Mouse (Mus musculus) stomach, postnatal 0 days (tissue): ENCODE measurements around the gene Eefsec. TPM values are rescaled to one million over a fixed set of nuclear protein-coding genes. Genes with fewer than 3 reads are reported as not detected.

Experiments
- ATAC-seq: fragments of 200-750 bp; cut with Nextera tagmentation; 2 replicates; pipeline ENCODE4 v1.8.0; 2017; ENCODE audit not compliant: low FRiP score, low TSS enrichment
- DNase-seq: peaks from one replicate; pipeline ENCODE4 v3.0.0-alpha.2; 2016; ENCODE audit warnings: low spot score
- H3K27ac ChIP-seq: fragments of 300-500 bp; sonication (generic); replicated peaks from 2 replicates; pipeline ENCODE4 v1.5.1; 2014; ENCODE audit warnings: mild to moderate bottlenecking, control low read depth
- H3K27me3 ChIP-seq: fragments of 300-500 bp; sonication (generic); 2 replicates; pipeline ENCODE4 v1.6.1; 2014; ENCODE audit warnings: low read length; ENCODE audit not compliant: control insufficient read depth, insufficient read depth
- H3K36me3 ChIP-seq: fragments of 300-500 bp; sonication (generic); 2 replicates; pipeline ENCODE4 v1.6.1; 2014; ENCODE audit warnings: low read length, mixed read lengths; ENCODE audit not compliant: control insufficient read depth, insufficient read depth
- H3K4me1 ChIP-seq: fragments of 300-500 bp; sonication (generic); replicated peaks from 2 replicates; pipeline ENCODE4 v1.6.1; 2014; ENCODE audit warnings: antibody characterized with exemption; ENCODE audit not compliant: control insufficient read depth, insufficient read depth
- H3K4me2 ChIP-seq: fragments of 300-500 bp; sonication (generic); replicated peaks from 2 replicates; pipeline ENCODE4 v1.6.1; 2014; ENCODE audit warnings: low read depth, mild to moderate bottlenecking, control low read depth, moderate library complexity
- H3K4me3 ChIP-seq: fragments of 300-500 bp; sonication (generic); 2 replicates; pipeline ENCODE4 v1.5.1; 2014; ENCODE audit warnings: low read depth, low read length, control low read depth
- H3K9ac ChIP-seq: fragments of 300-500 bp; sonication (generic); 2 replicates; pipeline ENCODE4 v1.6.1; 2014; ENCODE audit warnings: mild to moderate bottlenecking, low read length, control low read depth, mixed read lengths
- H3K9me3 ChIP-seq: fragments of 300-500 bp; sonication (generic); 2 replicates; pipeline ENCODE4 v1.6.1; 2016; ENCODE audit warnings: low read length; ENCODE audit not compliant: control insufficient read depth
- CTCF ChIP-seq: IDR thresholded peaks from 2 replicates; pipeline ENCODE4 v1.5.1; 2016; ENCODE audit warnings: antibody characterized with exemption, low read depth, mild to moderate bottlenecking, moderate library complexity
- EP300 ChIP-seq: optimal IDR thresholded peaks from 2 replicates; pipeline ENCODE3; 2016; ENCODE audit warnings: antibody characterized with exemption
- WGBS: fragments of 180-500 bp; shearing (Covaris S2); extraction: QIAGEN DNeasy Blood & Tissue Kit; methylation state at CpG from one replicate; pipeline ENCODE4 v1.1.7; 2014; 5-methylcytosine and 5-hydroxymethylcytosine counted together
- polyA plus RNA-seq: library from polyadenylated mRNA; unstranded; fragments of >200 nt; fragmentation: Nextera tagmentation; extraction: Ambion mirVana; gene quantifications from 2 replicates; pipeline ENCODE4 v1.2.1, GENCODE M21; 2015

Eefsec gene
- polyA plus RNA-seq, 1 experiment from 2014 or later = 20.6 TPM

- Histone ChIP-seq H3K4me2 (no peak overlapping the region), H3K4me3 (no peak overlapping the region), H3K27me3 (no peaks in the 10 kb centered on the region), H3K4me1 (peaks cover 7% of the 10 kb centered on the region; the same call in 1 of the 2 replicates), H3K9me3 (no peaks in the 10 kb centered on the region), H3K27ac (no peak overlapping the region), H3K36me3 (0 out of 2 replicates have a peak, but pooled peaks cover 3% of the 10 kb centered on the region), H3K9ac (no peak overlapping the region)
- 84% methylated on average over 2 of the region's 2 CpGs for WGBS
- no peak for ATAC-seq
- no peak for TF ChIP-seq EP300
- TF ChIP-seq CTCF = no peak
- DNase-seq = no peak
Measured at GRCm38 (mm10) chr6:88345311-88345710, 101.0 kb downstream of the Eefsec start.

- 25% methylated on average over 7 of the region's 7 CpGs for WGBS
- peaks cover 7% of the 10 kb centered on the region; the same call in 1 of the 2 replicates for H3K4me1 ChIP-seq
- H3K4me3 ChIP-seq = no peak overlapping the region
- H3K36me3 ChIP-seq = 0 out of 2 replicates have a peak, but pooled peaks cover 3% of the 10 kb centered on the region
- H3K9me3 ChIP-seq = no peaks in the 10 kb centered on the region
- H3K27ac ChIP-seq = peak overlapping the region; percentile 78
- no peaks in the 10 kb centered on the region for H3K27me3 ChIP-seq
- peak; percentile 76 for DNase-seq
- ATAC-seq = peak; percentile 69; the same call in 1 of the 2 replicates
- no peak; the same call in 1 of the 2 replicates for TF ChIP-seq CTCF
- no peak for TF ChIP-seq EP300
- H3K4me2 ChIP-seq = 0 out of 2 replicates have a peak overlapping the region, but pooled peaks have one; percentile 6
- H3K9ac ChIP-seq = no peak overlapping the region
Measured at GRCm38 (mm10) chr6:88343485-88344450, 102.6 kb downstream of the Eefsec start.

- DNase-seq (no peak), ATAC-seq (no peak)
- 0 out of 2 replicates have a peak, but pooled peaks cover 3% of the 10 kb centered on the region for H3K36me3 ChIP-seq
- no peaks in the 10 kb centered on the region for H3K9me3 ChIP-seq
- H3K27me3 ChIP-seq = no peaks in the 10 kb centered on the region
- H3K9ac ChIP-seq = no peak overlapping the region
- WGBS = 73% methylated on average over 3 of the region's 3 CpGs
- H3K4me3 ChIP-seq = no peak overlapping the region
- no peak overlapping the region for H3K4me2 ChIP-seq
- H3K27ac ChIP-seq = peak overlapping the region; percentile 78
- H3K4me1 ChIP-seq = peaks cover 7% of the 10 kb centered on the region; the same call in 1 of the 2 replicates
- TF ChIP-seq EP300 (no peak), CTCF (no peak)
Measured at GRCm38 (mm10) chr6:88342965-88343364, 103.4 kb downstream of the Eefsec start.

- peaks cover 7% of the 10 kb centered on the region; the same call in 1 of the 2 replicates for H3K4me1 ChIP-seq
- no peaks in the 10 kb centered on the region for H3K9me3 ChIP-seq
- DNase-seq (no peak), ATAC-seq (no peak)
- no peak overlapping the region for H3K4me3 ChIP-seq
- H3K9ac ChIP-seq = no peak overlapping the region
- H3K36me3 ChIP-seq = 0 out of 2 replicates have a peak, but pooled peaks cover 3% of the 10 kb centered on the region
- H3K4me2 ChIP-seq = no peak overlapping the region
- H3K27me3 ChIP-seq = no peaks in the 10 kb centered on the region
- TF ChIP-seq CTCF (no peak), EP300 (no peak)
- no peak overlapping the region for H3K27ac ChIP-seq
- 96% methylated on average over 3 of the region's 3 CpGs for WGBS
Measured at GRCm38 (mm10) chr6:88341182-88341581, 105.2 kb downstream of the Eefsec start.

GRCm38 (mm10) chr6:88340761-88341160 lies 105.6 kb downstream of the Eefsec start:
- Histone ChIP-seq H3K36me3 (0 out of 2 replicates have a peak, but pooled peaks cover 3% of the 10 kb centered on the region), H3K9ac (no peak overlapping the region)
- WGBS = 94% methylated on average over 7 of the region's 7 CpGs

More at GRCm38 (mm10) chr6:88340761-88341160, 105.6 kb downstream of the Eefsec start:
- DNase-seq (no peak), ATAC-seq (no peak)
- Histone ChIP-seq H3K27ac (no peak overlapping the region), H3K4me3 (no peak overlapping the region), H3K27me3 (no peaks in the 10 kb centered on the region), H3K4me1 (peaks cover 7% of the 10 kb centered on the region; the same call in 1 of the 2 replicates), H3K4me2 (no peak overlapping the region), H3K9me3 (no peaks in the 10 kb centered on the region)
- TF ChIP-seq CTCF (no peak), EP300 (no peak)
